Mouse (Mus musculus) hindbrain, embryonic 10.5 days (tissue): ENCODE data around the gene Klc1. TPM values are rescaled to one million over a fixed set of nuclear protein-coding genes. Genes with fewer than 3 reads are reported as not detected.

ENCODE experiments used
- DNase-seq: peaks from one replicate; pipeline ENCODE4 v3.0.0-alpha.2; 2017; ENCODE audit warnings: low spot score
- H3K27ac ChIP-seq: fragments of 300-500 bp; sonication (generic); 2 replicates; pipeline ENCODE4 v1.5.1; 2016; ENCODE audit warnings: mild to moderate bottlenecking, moderate library complexity
- H3K27me3 ChIP-seq: fragments of 300-500 bp; sonication (generic); 2 replicates; pipeline ENCODE4 v1.6.1; 2016; ENCODE audit warnings: mild to moderate bottlenecking; ENCODE audit not compliant: poor library complexity, insufficient read depth, severe bottlenecking
- H3K36me3 ChIP-seq: fragments of 300-500 bp; sonication (generic); 2 replicates; pipeline ENCODE4 v1.6.1; 2016; ENCODE audit warnings: mild to moderate bottlenecking, moderate library complexity
- H3K4me1 ChIP-seq: fragments of 300-500 bp; sonication (generic); replicated peaks from 2 replicates; pipeline ENCODE4 v1.6.1; 2016; ENCODE audit warnings: mild to moderate bottlenecking
- H3K4me3 ChIP-seq: fragments of 300-500 bp; sonication (generic); 2 replicates; pipeline ENCODE4 v1.5.1; 2016; ENCODE audit warnings: mild to moderate bottlenecking, moderate library complexity
- H3K9me3 ChIP-seq: fragments of 300-500 bp; sonication (generic); 2 replicates; pipeline ENCODE4 v1.6.1; 2016; ENCODE audit warnings: mild to moderate bottlenecking, moderate library complexity
- WGBS: fragments of 180-500 bp; shearing (Covaris S2); methylation state at CpG from one replicate; pipeline ENCODE4 v1.1.7; 2016; 5-methylcytosine and 5-hydroxymethylcytosine counted together
- polyA plus RNA-seq: library from polyadenylated mRNA; unstranded; fragments of >200 nt; fragmentation: Nextera tagmentation; extraction: Ambion mirVana; gene quantifications from 2 replicates; pipeline ENCODE4 v1.2.1, GENCODE M21; 2016

Klc1 gene
- polyA plus RNA-seq, 1 experiment from 2014 or later, result 303 TPM

DNA sequence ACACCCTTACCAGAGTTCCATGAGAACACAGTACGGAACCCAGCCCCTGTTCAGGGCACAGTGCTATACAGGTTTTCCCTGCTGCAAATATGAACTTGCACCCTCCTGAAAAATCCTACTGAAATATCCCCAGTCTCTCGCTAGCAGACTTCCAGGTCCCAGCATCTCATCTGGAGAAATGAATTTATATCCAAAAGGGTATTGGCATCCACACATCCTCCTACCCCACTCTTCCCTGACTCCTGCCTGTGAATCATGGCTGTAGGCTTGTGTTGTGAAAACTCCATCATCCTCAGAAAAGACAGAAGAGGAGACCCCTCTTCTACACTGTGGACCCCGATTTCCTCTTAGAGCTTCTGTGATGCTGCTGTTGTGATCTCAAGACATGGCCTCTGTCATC is 7.9 kb upstream of the Klc1 start:
- H3K27me3 ChIP-seq, result no peaks in the 10 kb centered on the region
- 93% methylated on average over 3 of the region's 3 CpGs for WGBS
- H3K27ac ChIP-seq, result no peak overlapping the region
- no peaks in the 10 kb centered on the region for H3K36me3 ChIP-seq
- H3K4me1 ChIP-seq, result peaks cover 7% of the 10 kb centered on the region
- H3K9me3 ChIP-seq, result no peaks in the 10 kb centered on the region
- no peak overlapping the region for H3K4me3 ChIP-seq
- DNase-seq, result no peak

DNA sequence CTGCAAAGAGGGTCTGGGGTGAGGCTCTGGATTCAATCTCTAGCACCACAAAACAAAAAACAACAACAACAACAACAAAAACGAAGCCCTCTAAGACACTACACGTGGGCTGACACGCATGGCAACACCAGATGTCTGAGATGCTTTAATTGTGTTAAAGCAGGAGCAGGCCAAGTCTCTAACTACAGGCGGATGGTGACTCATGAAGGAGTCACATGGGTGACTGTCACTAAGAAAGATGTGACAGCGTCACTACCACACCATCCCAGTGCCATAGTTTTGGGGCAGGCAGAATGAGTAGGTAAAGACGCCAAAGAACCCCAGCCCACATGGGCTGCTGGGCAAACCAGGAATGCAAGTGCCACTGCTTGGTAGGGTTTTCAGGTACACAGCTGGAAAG is 6.2 kb upstream of the Klc1 start:
- H3K4me1 ChIP-seq, result peaks cover 13% of the 10 kb centered on the region
- no peak overlapping the region for H3K4me3 ChIP-seq
- no peaks in the 10 kb centered on the region for H3K36me3 ChIP-seq
- no peak overlapping the region for H3K27ac ChIP-seq
- no peaks in the 10 kb centered on the region for H3K9me3 ChIP-seq
- no peaks in the 10 kb centered on the region; the same call in 1 of the 2 replicates for H3K27me3 ChIP-seq
- DNase-seq, result no peak
- 94% methylated on average over 6 of the region's 6 CpGs for WGBS

DNA sequence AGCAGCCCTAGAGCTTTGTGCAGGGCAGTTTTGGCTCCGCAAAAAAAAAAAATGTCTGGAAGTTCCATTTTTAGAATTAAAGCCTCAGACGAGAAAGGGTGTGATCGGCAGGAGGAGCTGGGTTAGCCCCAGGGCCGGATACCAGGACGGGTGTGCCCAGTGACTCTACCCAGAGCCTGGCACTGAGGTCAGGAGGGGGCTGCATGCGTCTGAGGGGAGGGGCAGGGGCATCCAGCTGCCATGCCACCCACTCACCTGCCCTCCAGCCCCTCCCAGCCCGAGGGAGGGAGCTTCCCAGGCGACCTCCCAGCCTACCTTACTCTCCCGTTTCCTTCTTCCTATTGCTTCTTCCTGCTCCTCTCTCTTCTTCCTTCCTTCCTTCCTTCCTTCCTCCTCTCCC is 5.3 kb upstream of the Klc1 start:
- Histone ChIP-seq H3K27me3 (no peaks in the 10 kb centered on the region; the same call in 1 of the 2 replicates), H3K4me3 (no peak overlapping the region), H3K4me1 (peaks cover 22% of the 10 kb centered on the region), H3K27ac (no peak overlapping the region), H3K9me3 (no peaks in the 10 kb centered on the region), H3K36me3 (no peaks in the 10 kb centered on the region)
- WGBS, result 65% methylated on average over 9 of the region's 9 CpGs
- DNase-seq, result no peak

DNA sequence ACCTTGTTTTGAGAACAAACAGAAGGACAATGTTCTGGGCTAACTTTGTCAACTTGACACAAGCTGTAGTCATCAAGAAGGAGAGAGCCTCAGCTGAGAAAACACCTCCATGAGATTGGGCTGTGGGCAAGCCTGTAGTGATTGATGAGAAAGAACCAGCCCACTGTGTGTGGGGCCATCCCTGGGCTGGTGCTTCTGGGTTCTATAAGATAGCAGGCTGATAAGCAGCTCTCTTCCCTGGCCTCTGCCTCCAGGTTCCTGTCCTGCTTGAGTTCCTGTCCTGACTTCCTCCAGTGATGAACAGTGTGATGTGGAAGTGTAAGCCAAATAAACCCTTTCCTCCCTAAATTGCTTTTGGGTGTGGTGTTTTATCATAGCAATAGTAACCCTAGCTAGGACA is 3.9 kb upstream of the Klc1 start:
- Histone ChIP-seq H3K4me1 (peaks cover 34% of the 10 kb centered on the region), H3K27me3 (no peaks in the 10 kb centered on the region; the same call in 1 of the 2 replicates), H3K9me3 (no peaks in the 10 kb centered on the region), H3K36me3 (no peaks in the 10 kb centered on the region), H3K4me3 (no peak overlapping the region), H3K27ac (no peak overlapping the region)
- DNase-seq, result no peak

DNA sequence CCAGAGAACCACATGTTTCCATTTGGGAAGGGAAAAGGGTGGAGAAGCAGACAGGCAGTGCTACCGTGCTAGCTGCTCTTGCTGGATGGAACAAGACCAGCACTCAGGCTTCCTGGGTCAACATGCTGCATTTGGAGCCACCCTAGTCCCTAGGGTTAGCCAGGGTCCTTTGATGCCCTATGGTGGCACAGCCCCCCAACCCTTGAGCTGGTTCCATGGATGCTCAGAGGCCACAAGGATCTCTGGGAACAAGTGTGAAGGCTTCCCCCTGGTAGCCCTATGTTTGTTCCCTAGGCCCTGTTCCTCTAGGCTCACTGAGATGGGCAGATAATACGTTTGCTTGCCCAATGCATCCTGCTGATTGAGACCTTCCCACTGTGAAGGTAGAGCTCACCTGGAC is 3.4 kb upstream of the Klc1 start:
- DNase-seq, result no peak
- H3K9me3 ChIP-seq, result no peaks in the 10 kb centered on the region
- 66% methylated on average over 2 of the region's 2 CpGs for WGBS
- H3K4me3 ChIP-seq, result no peak overlapping the region
- H3K27me3 ChIP-seq, result no peaks in the 10 kb centered on the region; the same call in 1 of the 2 replicates
- H3K36me3 ChIP-seq, result no peaks in the 10 kb centered on the region
- peaks cover 39% of the 10 kb centered on the region for H3K4me1 ChIP-seq
- no peak overlapping the region for H3K27ac ChIP-seq

DNA sequence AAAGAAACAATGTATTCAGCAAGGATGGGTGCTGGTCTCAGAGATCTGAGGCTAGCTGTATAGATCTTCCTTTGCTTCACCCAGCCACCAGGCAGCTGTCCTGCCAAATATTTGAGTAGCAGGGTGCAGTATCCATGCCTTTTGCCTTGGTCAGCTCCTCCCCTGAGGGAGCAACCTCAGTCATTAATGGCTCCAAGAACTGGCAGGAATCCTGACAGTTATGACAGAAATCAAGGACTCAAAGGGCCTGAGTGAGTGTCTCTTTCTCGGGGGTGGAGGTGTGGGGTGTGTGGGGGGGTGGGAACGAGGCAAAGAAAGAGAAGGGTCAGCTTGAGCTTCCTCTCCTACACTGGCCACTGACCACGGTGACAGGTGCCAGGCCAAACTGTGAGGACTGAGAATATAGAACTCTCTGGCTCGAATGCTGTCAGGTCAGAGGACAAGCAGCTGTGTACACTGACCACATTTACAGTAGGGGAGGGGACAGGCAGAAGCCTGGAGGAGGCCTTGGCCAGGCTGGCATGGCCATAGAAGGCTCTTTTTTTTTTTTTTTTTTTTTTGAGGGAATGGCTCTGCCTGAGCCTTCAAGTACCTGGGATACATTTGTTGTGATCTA is 2.5 kb upstream of the Klc1 start:
- Histone ChIP-seq H3K4me3 (no peak overlapping the region), H3K9me3 (no peaks in the 10 kb centered on the region), H3K27ac (no peak overlapping the region), H3K4me1 (peaks cover 49% of the 10 kb centered on the region), H3K27me3 (no peaks in the 10 kb centered on the region; the same call in 1 of the 2 replicates), H3K36me3 (no peaks in the 10 kb centered on the region)
- 62% methylated on average over 4 of the region's 4 CpGs for WGBS
- DNase-seq, result no peak

DNA sequence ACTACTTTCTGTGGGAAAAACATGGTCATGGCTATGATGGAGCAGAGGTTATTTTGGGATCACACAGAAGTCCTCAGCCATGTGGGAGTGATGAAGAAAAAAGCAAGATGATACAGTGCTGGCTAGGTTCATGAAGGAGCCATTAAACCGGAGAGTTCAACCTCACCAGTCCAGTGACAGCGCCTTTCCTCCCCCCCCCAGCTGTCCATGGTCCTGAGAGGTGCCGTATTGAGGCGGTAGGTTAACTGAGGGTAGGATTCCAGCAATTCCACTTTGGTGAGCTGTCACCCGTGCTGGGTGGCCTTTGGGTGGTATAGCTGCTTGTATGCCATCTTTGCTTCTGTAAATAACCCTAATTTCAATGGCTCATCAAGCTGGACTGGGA is 2.0 kb upstream of the Klc1 start:
- no peak overlapping the region for H3K4me3 ChIP-seq
- no peak overlapping the region for H3K27ac ChIP-seq
- peaks cover 52% of the 10 kb centered on the region for H3K4me1 ChIP-seq
- DNase-seq, result no peak
- H3K27me3 ChIP-seq, result no peaks in the 10 kb centered on the region; the same call in 1 of the 2 replicates
- no peaks in the 10 kb centered on the region for H3K36me3 ChIP-seq
- H3K9me3 ChIP-seq, result no peaks in the 10 kb centered on the region
- 47% methylated on average over 5 of the region's 5 CpGs for WGBS

DNA sequence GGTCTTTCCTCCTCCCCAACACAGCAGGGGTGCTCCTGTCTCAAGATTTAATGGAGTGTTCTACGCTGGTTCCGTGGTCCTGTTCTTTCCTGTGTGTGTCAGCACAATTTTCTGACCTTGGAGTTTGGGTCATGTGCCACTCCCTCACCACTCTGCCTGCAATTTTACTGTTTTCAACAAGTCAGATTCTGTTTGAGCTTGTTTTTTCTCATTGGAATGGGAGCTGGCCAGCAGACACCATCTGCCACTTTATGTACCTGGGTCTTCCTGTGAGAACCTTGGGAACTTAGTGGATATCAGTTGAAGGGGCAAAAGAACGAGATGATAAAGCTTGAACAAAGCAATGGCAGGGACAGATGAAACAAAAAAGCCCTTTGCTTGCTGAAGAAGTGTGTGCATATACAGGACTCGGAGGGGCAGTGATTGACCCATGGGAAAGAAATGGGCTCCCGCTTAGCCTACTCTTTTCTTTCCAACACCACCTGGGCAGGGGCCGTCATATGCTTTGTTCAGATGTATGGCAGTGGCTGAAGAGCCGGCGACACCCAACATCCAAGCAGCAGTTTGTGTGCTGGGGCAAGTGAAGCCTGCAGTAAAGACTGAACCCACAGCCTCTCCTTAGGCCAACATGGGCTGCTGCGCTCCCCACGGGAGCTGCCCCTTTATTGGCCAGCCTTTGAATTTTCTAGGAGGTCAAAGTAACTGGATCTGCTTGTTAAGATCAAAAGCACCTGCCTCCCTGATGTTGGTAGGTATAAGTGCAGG is 906 bp upstream of the Klc1 start:
- no peaks in the 10 kb centered on the region for H3K9me3 ChIP-seq
- H3K36me3 ChIP-seq, result peaks cover 10% of the 10 kb centered on the region
- H3K27me3 ChIP-seq, result no peaks in the 10 kb centered on the region; the same call in 1 of the 2 replicates
- peak overlapping the region; percentile 98 for H3K27ac ChIP-seq
- DNase-seq, result peak; percentile 11
- H3K4me1 ChIP-seq, result peaks cover 63% of the 10 kb centered on the region
- H3K4me3 ChIP-seq, result peak overlapping the region; percentile 97
- WGBS, result 50% methylated on average over 10 of the region's 10 CpGs

DNA sequence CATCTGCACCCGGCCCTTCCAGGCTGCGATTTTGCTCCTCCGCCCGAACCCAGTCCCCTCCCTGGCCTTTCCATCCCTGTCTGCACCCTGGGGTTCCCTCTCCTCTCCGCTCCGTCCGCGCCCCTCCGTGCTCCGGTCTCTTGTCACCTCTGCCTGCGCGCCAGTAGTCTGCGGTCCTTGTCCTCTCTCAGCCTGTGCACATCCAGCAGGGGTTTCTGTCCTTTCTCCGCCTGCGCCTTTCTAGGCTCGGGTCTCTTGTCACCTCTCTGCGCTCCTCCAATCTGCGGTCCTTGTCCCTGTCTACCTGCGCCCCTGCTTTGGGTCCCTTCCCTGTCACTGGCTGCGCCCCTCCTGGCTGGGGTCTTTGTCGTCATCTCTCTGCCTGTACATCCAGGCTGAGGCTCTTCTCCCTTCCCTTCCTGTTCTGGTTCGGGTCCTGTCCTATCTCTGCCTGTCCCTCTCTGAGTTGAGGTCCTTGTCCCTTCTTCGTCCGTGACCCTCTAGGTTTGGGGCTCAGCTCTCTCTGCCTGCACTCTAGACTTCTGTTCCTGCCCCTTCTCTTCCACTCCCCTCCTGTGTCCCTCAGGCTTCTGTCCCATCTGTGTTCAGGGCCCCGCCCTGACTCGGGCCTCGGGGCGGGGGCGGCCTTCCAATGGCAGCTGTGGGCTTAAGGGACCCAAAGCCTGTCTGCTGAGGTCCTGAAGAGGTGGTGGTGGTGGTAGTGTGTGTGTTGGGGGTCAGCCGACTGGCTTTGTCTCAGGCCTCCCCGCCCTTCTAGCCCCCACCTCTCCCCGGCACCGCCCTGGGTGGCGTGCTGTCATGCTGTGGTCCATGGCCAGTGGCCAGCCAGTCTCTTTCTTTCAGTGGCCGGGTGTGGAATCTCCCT is 770 bp downstream of the Klc1 start:
- DNase-seq, result peak; percentile 68
- Histone ChIP-seq H3K27me3 (no peaks in the 10 kb centered on the region; the same call in 1 of the 2 replicates), H3K4me1 (peaks cover 75% of the 10 kb centered on the region), H3K27ac (peak overlapping the region; percentile 98), H3K4me3 (peak overlapping the region; percentile 97), H3K36me3 (peaks cover 23% of the 10 kb centered on the region), H3K9me3 (no peaks in the 10 kb centered on the region)
- WGBS, result 2% methylated on average over 35 of the region's 35 CpGs

DNA sequence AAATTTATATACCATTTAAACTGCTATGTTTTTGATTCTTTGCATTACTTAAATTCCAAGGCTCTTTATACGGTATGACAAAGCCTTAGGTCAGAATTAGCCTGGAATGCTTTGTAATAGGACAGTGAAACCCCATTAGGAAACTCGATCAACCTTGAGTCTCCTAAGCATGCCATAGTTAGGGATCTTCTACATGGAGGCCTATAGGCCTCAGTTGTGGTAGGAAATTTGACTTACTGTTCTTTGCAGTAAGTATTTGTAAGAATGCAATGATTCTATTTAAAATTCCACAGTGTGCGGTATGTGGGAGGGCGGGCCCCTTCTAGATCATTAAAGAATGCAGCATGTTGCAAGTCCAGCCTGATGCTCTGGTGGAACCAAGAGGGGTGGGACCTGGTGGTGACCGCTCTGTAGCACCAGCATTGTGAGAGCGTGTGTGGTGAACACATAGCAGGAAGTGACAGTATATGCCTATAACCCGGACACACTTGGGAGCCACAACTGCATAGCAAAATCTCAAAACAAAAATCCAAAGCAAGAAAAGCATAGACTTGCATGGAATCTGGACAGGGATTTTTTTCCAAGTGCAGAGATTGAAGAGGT is 1.8 kb downstream of the Klc1 start:
- Histone ChIP-seq H3K4me3 (peak overlapping the region; percentile 97), H3K9me3 (no peaks in the 10 kb centered on the region), H3K4me1 (peaks cover 83% of the 10 kb centered on the region), H3K27me3 (no peaks in the 10 kb centered on the region; the same call in 1 of the 2 replicates), H3K36me3 (peaks cover 23% of the 10 kb centered on the region), H3K27ac (peak overlapping the region; percentile 98)
- 79% methylated on average over 7 of the region's 7 CpGs for WGBS
- no peak for DNase-seq

DNA sequence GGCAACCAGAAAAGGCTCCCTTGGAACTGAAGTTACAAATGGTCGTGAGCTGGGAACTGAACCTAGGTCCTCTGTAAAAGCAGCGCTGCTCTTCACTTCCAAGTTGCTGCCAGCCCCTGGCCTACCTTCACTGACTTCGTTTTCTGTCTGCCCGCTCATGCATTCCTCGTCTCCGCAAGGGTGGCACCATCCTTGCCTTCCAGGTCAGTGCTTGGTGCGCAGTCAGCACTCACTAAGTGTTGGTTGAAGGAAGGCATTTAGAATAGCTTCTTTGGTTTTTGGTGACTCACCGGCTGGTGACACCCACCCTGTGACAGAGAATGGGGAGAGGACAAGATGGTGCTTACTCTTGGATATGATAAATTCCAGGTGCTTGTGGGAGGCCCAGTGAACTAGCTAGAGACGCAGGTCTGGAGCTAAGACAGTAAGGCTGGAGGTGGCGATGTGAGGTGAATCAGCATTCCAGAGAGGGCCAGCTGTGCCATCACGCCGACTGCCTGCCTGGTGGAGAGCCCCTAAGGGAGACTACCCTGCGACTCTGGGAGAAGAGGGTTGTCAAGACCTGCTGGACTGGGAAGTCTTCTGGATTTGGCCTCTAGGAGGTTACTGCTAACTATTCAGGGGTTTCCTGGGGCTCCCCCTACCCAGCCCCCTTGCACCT is 4.1 kb downstream of the Klc1 start:
- Histone ChIP-seq H3K27ac (no peak overlapping the region), H3K4me1 (peaks cover 90% of the 10 kb centered on the region), H3K4me3 (no peak overlapping the region), H3K36me3 (peaks cover 30% of the 10 kb centered on the region), H3K9me3 (no peaks in the 10 kb centered on the region), H3K27me3 (no peaks in the 10 kb centered on the region)
- 90% methylated on average over 13 of the region's 13 CpGs for WGBS
- DNase-seq, result no peak
